In genomic region chr9:98601156-98601836, GRCm38 (mm10) we compare ENCODE assay signal across 7 mouse cellular contexts. TPM values are rescaled to one million over a fixed set of nuclear protein-coding genes. Genes with fewer than 3 reads are reported as not detected.
DNase-seq lines count a peak whose midpoint lies in the region; ATAC-seq lines count a peak whose summit lies in the region.

Gene Mrps22 (minus strand): TSS chr9:98601660.

- intact Hi-C loops in gastrocnemius, postnatal 14 days (cut with DNase I; ENCODE audit: low total_unique reads) = no loop called here
- intact Hi-C loops in left cerebral cortex, postnatal 10 days (cut with DNase I) = no loop called here

- DNase-seq in adrenal gland, adult 18-20 months (ENCODE audit: low spot score in 2 of 2) = peak; percentile 64 to 67
- DNase-seq in embryo, embryonic 10.5 days (ENCODE audit: low spot score) = peak; percentile 95
- DNase-seq in gastrocnemius, postnatal 14 days = peak; percentile 70
- DNase-seq in left cerebral cortex, postnatal 10 days (ENCODE audit: extremely low spot score in 1 of 2, low spot score in 2 of 2) = peak; percentile 81 to 83
- DNase-seq in right cerebral cortex, postnatal 25 days = peak; percentile 76

- ATAC-seq in inflammation-experienced regulatory T-cells, adult 6 months = peak; percentile 99
- peak; percentile 99 for ATAC-seq in megakaryocyte-erythroid progenitor cell, adult 5-6 weeks (replicated peaks; ENCODE audit: low FRiP score, low TSS enrichment, poor library complexity, severe bottlenecking)

RNA-seq across cellular contexts. Expression of gene Mrps22, which starts in this region (rescaled TPM):
- 10 to 100 TPM; 57.0 to 61.1 TPM for total RNA-seq in adrenal gland, adult 18-20 months (2021)
- 10 to 100 TPM; 26.9 to 28.5 TPM for total RNA-seq in gastrocnemius, postnatal 14 days (2021)
- polyA plus RNA-seq in inflammation-experienced regulatory T-cells, adult 6 months (2017; shearing (Covaris generic)) = 10 to 100 TPM; 14.1 to 22.2 (median 15.2) TPM
- total RNA-seq in left cerebral cortex, postnatal 10 days (2021) = 10 to 100 TPM; 29.0 to 29.5 TPM
- total RNA-seq in megakaryocyte-erythroid progenitor cell, adult 5-6 weeks (2014; fragmentation: Nextera tagmentation) = 60.0 and 61.5 TPM in 2 replicates
- total RNA-seq in megakaryocyte-erythroid progenitor cell, adult 5-6 weeks (2017) = 133 and 170 TPM in 2 replicates

Comparison
In these comparisons a context has a peak if more than half of its experiments do, and no peak if none do; other contexts are left out.
1. Peak in every context shown above with its lines: DNase-seq and ATAC-seq.